Mouse (Mus musculus): ENCODE data around the gene Rhoq.

Gene Rhoq

GRCm38 (mm10) chr17:86991306-86991705, 28.4 kb downstream of the Rhoq start:
- DNase-seq (ENCODE audit: low read depth, low spot score): no peak

GRCm38 (mm10) chr17:86997323-86997722, 34.4 kb downstream of the Rhoq start:
- no peak for DNase-seq (ENCODE audit: low read depth, low spot score)

- DNase-seq (ENCODE audit: low read depth, low spot score): no peak
These were observed 46.1 kb downstream of the Rhoq start for GRCm38 (mm10) chr17:87008950-87009349.

- no peak for DNase-seq (ENCODE audit: low read depth, low spot score)
These were observed 48.6 kb downstream of the Rhoq start for GRCm38 (mm10) chr17:87011301-87012019.

GRCm38 (mm10) chr17:87019692-87020091, 56.8 kb downstream of the Rhoq start:
- DNase-seq (ENCODE audit: low read depth, low spot score): no peak

GRCm38 (mm10) chr17:87024491-87025242, 61.8 kb downstream of the Rhoq start:
- DNase-seq (ENCODE audit: low read depth, low spot score): no peak

- DNase-seq (ENCODE audit: low read depth, low spot score): peak; percentile 98
These were observed 62.5 kb downstream of the Rhoq start, which contains the start of the genes Pigf and Cript for GRCm38 (mm10) chr17:87025269-87025949. Gene Pigf, minus strand, starts transcription at chr17:87025406. Gene Cript, plus strand, starts transcription at chr17:87025550.

- DNase-seq (ENCODE audit: low read depth, low spot score): peak; percentile 49
These were observed 73.5 kb downstream of the Rhoq start for GRCm38 (mm10) chr17:87036141-87037073.

- no peak for DNase-seq (ENCODE audit: low read depth, low spot score)
These were observed 75.6 kb downstream of the Rhoq start for GRCm38 (mm10) chr17:87038496-87038895.

- no peak for DNase-seq (ENCODE audit: low read depth, low spot score)
These were observed 78.9 kb downstream of the Rhoq start for GRCm38 (mm10) chr17:87041739-87042138.

- peak; percentile 97 for DNase-seq (ENCODE audit: low read depth, low spot score)
These were observed 81.5 kb downstream of the Rhoq start for GRCm38 (mm10) chr17:87044364-87044763.

GRCm38 (mm10) chr17:87044796-87045195, 81.9 kb downstream of the Rhoq start:
- no peak for DNase-seq (ENCODE audit: low read depth, low spot score)

All from forelimb bud, embryonic 11.5 days (tissue).